Mouse (Mus musculus) frontal cortex, postnatal 14 days (tissue): ENCODE data around the gene Cp.
"Not testable (repeated sequence)": the region's sequence is repeated elsewhere in the genome, so short reads cannot be mapped to it uniquely, and the experiment has no call there.

ENCODE experiments used
- DNase-seq, 2 experiments: peaks; one replicate each; pipeline ENCODE4 v3.0.0; 2022; ENCODE audit warnings: low spot score in 2 of 2

The Cp gene

GRCm38 (mm10) chr3:20007275-20007674, 50.4 kb downstream of the Cp start:
- no peak for DNase-seq

- DNase-seq: no peak
Observed at GRCm38 (mm10) chr3:20007759-20008158, 50.9 kb downstream of the Cp start.

- no peak for DNase-seq
Observed at GRCm38 (mm10) chr3:20010464-20010863, 53.6 kb downstream of the Cp start.

GRCm38 (mm10) chr3:20010905-20011304, 54.1 kb downstream of the Cp start:
- not testable (repeated sequence) for DNase-seq

- DNase-seq: no peak
Observed at GRCm38 (mm10) chr3:20014454-20014853, 57.6 kb downstream of the Cp start.

- no peak for DNase-seq
Observed at GRCm38 (mm10) chr3:20018076-20018475, 61.2 kb downstream of the Cp start.

GRCm38 (mm10) chr3:20023832-20024231, 67.0 kb downstream of the Cp start:
- DNase-seq: no peak

GRCm38 (mm10) chr3:20026481-20026880, 69.6 kb downstream of the Cp start:
- no peak for DNase-seq

- no peak for DNase-seq
Observed at GRCm38 (mm10) chr3:20026996-20027689, 70.3 kb downstream of the Cp start.

GRCm38 (mm10) chr3:20027788-20028187, 70.9 kb downstream of the Cp start:
- DNase-seq: no peak

- no peak for DNase-seq
Observed at GRCm38 (mm10) chr3:20028640-20029039, 71.8 kb downstream of the Cp start.

- DNase-seq: no peak
Observed at GRCm38 (mm10) chr3:20030807-20031206, 74.0 kb downstream of the Cp start.

- no peak for DNase-seq
Observed at GRCm38 (mm10) chr3:20033761-20034718, 77.2 kb downstream of the Cp start.

- peak; percentile 74 to 83 for DNase-seq
Observed at GRCm38 (mm10) chr3:20034719-20035404, 78.0 kb downstream of the Cp start, which contains the start of gene Hps3. Gene Hps3, minus strand, starts transcription at chr3:20035315.

- DNase-seq: no peak
Observed at GRCm38 (mm10) chr3:20036069-20036468, 79.2 kb downstream of the Cp start.

- not testable (repeated sequence) for DNase-seq
Observed at GRCm38 (mm10) chr3:20041461-20041860, 84.6 kb downstream of the Cp start.

- not testable (repeated sequence) for DNase-seq
Observed at GRCm38 (mm10) chr3:20044736-20045135, 87.9 kb downstream of the Cp start.

- DNase-seq: peak; percentile 90 to 94
Observed at GRCm38 (mm10) chr3:20057306-20058196, 100.7 kb downstream of the Cp start, which contains the start of gene Hltf. Gene Hltf, plus strand, starts transcription at chr3:20057811.

GRCm38 (mm10) chr3:20058197-20058541, 101.3 kb downstream of the Cp start:
- no peak for DNase-seq
